Mouse (Mus musculus): ENCODE results near the gene Trpv5. TPM values are rescaled to one million over a fixed set of nuclear protein-coding genes. Genes with fewer than 3 reads are reported as not detected.

Gene Trpv5
- polyA plus RNA-seq, 1 experiment from 2014 or later = not detected

GRCm38 (mm10) chr6:41635211-41635610, 45.4 kb downstream of the Trpv5 start:
- Histone ChIP-seq H3K27ac (ENCODE audit: low read depth, low read length) (no peak overlapping the region), H3K9me3 (ENCODE audit: control insufficient read depth, low read length) (no peaks in the 10 kb centered on the region)

GRCm38 (mm10) chr6:41631549-41631948, 49.0 kb downstream of the Trpv5 start:
- Histone ChIP-seq H3K4me2 (ENCODE audit: low read depth, low read length) (no peak overlapping the region), H3K9me3 (ENCODE audit: control insufficient read depth, low read length) (no peaks in the 10 kb centered on the region), H3K36me3 (ENCODE audit: control insufficient read depth, insufficient read depth, low read length) (no peaks in the 10 kb centered on the region), H3K9ac (replicated peaks; ENCODE audit: low read depth, low read length) (no peak overlapping the region), H3K27ac (ENCODE audit: low read depth, low read length) (no peak overlapping the region), H3K4me3 (ENCODE audit: low read depth, low read length) (no peak overlapping the region), H3K4me1 (ENCODE audit: control insufficient read depth, insufficient read depth, low read length) (no peaks in the 10 kb centered on the region), H3K27me3 (ENCODE audit: control insufficient read depth, insufficient read depth, low read length) (no peaks in the 10 kb centered on the region)
- ATAC-seq (ENCODE audit: low read depth) = no peak
- 88% methylated on average over 4 of the region's 4 CpGs for WGBS

More at GRCm38 (mm10) chr6:41635211-41635610, 45.4 kb downstream of the Trpv5 start:
- Histone ChIP-seq H3K9ac (replicated peaks; ENCODE audit: low read depth, low read length) (no peak overlapping the region), H3K4me1 (ENCODE audit: control insufficient read depth, insufficient read depth, low read length) (no peaks in the 10 kb centered on the region), H3K4me2 (ENCODE audit: low read depth, low read length) (no peak overlapping the region), H3K27me3 (ENCODE audit: control insufficient read depth, insufficient read depth, low read length) (no peaks in the 10 kb centered on the region), H3K4me3 (ENCODE audit: low read depth, low read length) (no peak overlapping the region), H3K36me3 (ENCODE audit: control insufficient read depth, insufficient read depth, low read length) (no peaks in the 10 kb centered on the region)
- 42% methylated on average over 1 of the region's 1 CpGs for WGBS
- ATAC-seq (ENCODE audit: low read depth) = no peak

GRCm38 (mm10) chr6:41630791-41631190, 49.8 kb downstream of the Trpv5 start:
- Histone ChIP-seq H3K4me1 (ENCODE audit: control insufficient read depth, insufficient read depth, low read length) (no peaks in the 10 kb centered on the region), H3K36me3 (ENCODE audit: control insufficient read depth, insufficient read depth, low read length) (no peaks in the 10 kb centered on the region), H3K27me3 (ENCODE audit: control insufficient read depth, insufficient read depth, low read length) (no peaks in the 10 kb centered on the region), H3K4me3 (ENCODE audit: low read depth, low read length) (no peak overlapping the region), H3K4me2 (ENCODE audit: low read depth, low read length) (no peak overlapping the region), H3K9ac (replicated peaks; ENCODE audit: low read depth, low read length) (no peak overlapping the region), H3K9me3 (ENCODE audit: control insufficient read depth, low read length) (no peaks in the 10 kb centered on the region), H3K27ac (ENCODE audit: low read depth, low read length) (no peak overlapping the region)
- no peak for ATAC-seq (ENCODE audit: low read depth)
- WGBS = 83% methylated on average over 2 of the region's 2 CpGs

DNA sequence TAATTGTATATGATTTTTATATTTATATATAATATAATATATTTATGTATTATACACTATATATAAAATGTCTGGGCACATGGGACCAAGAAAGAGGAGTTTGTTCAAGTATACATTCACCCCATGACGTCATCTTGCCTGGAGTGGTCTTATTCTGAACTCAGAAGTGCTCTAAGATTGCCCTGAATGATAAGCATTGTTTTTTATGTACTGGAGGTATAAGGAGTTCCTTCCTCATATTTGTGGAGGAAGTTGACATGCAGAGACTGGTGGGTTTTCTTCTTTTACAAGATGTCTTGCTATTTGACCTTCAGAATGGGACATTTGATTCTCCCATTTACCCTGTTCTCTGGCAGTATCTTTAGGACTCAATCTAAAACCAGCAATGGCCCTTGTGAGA, 52.4 kb downstream of the Trpv5 start:
- no peak overlapping the region for H3K27ac ChIP-seq (ENCODE audit: low read depth, low read length)
- H3K36me3 ChIP-seq (ENCODE audit: control insufficient read depth, insufficient read depth, low read length) = no peaks in the 10 kb centered on the region
- H3K27me3 ChIP-seq (ENCODE audit: control insufficient read depth, insufficient read depth, low read length) = no peaks in the 10 kb centered on the region
- H3K9ac ChIP-seq (replicated peaks; ENCODE audit: low read depth, low read length) = no peak overlapping the region
- no peak for ATAC-seq (ENCODE audit: low read depth)
- no peak overlapping the region for H3K4me3 ChIP-seq (ENCODE audit: low read depth, low read length)
- WGBS = 70% methylated on average over 1 of the region's 1 CpGs
- H3K4me2 ChIP-seq (ENCODE audit: low read depth, low read length) = no peak overlapping the region
- H3K9me3 ChIP-seq (ENCODE audit: control insufficient read depth, low read length) = no peaks in the 10 kb centered on the region
- no peaks in the 10 kb centered on the region for H3K4me1 ChIP-seq (ENCODE audit: control insufficient read depth, insufficient read depth, low read length)

DNA sequence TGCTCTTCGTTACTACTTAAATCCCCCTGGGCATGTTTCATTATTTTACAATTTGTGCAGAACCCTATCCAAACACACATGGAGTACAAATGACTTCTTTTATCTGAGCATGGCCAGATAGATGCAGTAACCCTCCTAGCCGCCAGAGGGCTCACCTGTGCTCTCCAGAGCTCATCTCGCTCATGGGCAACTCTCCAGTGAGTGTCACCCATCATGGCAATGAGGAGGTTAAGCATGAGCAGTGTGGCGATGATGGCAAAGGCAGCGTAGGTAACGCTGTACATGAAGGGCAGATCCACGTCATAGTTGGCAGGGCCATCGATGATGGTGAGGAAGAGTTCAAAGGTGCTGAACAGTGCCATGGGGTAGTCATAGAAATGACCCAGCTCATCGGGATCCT, 57.9 kb downstream of the Trpv5 start:
- H3K36me3 ChIP-seq (ENCODE audit: control insufficient read depth, insufficient read depth, low read length) = peaks cover 10% of the 10 kb centered on the region
- 0 out of 2 replicates have a peak, but pooled peaks have one; percentile 10 for ATAC-seq (ENCODE audit: low read depth)
- 65% methylated on average over 9 of the region's 9 CpGs for WGBS
- no peaks in the 10 kb centered on the region for H3K4me1 ChIP-seq (ENCODE audit: control insufficient read depth, insufficient read depth, low read length)
- no peak overlapping the region for H3K4me3 ChIP-seq (ENCODE audit: low read depth, low read length)
- no peak overlapping the region for H3K4me2 ChIP-seq (ENCODE audit: low read depth, low read length)
- H3K9me3 ChIP-seq (ENCODE audit: control insufficient read depth, low read length) = no peaks in the 10 kb centered on the region
- H3K27ac ChIP-seq (ENCODE audit: low read depth, low read length) = no peak overlapping the region
- no peak overlapping the region for H3K9ac ChIP-seq (replicated peaks; ENCODE audit: low read depth, low read length)
- H3K27me3 ChIP-seq (ENCODE audit: control insufficient read depth, insufficient read depth, low read length) = no peaks in the 10 kb centered on the region

DNA sequence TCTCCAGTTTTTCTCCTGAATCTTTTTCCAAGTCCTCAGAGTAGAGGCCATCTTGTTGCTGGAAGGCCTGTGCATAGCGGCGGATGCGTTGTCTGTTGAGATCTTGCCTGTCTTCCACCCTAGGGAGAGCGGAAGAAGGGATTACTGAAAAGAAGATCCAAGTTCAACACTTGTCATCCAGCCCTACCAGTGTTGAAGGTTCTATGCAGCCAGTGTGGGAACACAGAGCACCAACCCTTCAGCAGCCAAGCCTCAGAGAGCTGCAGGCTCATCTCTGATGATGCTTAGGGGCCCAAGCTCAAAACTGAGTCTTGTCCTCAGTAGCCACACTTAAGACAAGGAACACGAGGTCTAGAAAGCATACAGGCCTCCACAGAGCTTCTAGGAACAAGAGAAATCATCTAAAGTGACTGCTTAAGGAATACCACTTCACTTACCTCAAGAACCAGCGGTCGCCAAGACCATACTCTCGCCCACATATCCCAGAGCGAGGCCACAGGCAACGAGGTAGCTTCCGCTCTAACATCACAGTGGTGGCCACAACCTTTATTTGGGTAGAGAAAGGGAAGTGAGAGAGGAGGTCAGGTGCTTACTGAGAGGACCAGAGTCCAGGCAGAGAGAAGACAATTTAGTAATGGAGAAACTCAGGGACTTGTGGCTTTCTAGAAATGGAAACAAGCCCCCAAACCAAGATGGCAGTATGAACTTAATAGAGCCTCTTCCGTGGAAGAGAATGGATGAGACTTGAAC, 59.2 kb downstream of the Trpv5 start:
- Histone ChIP-seq H3K27ac (ENCODE audit: low read depth, low read length) (no peak overlapping the region), H3K4me3 (ENCODE audit: low read depth, low read length) (no peak overlapping the region), H3K4me2 (ENCODE audit: low read depth, low read length) (no peak overlapping the region), H3K9ac (replicated peaks; ENCODE audit: low read depth, low read length) (no peak overlapping the region), H3K9me3 (ENCODE audit: control insufficient read depth, low read length) (no peaks in the 10 kb centered on the region), H3K4me1 (ENCODE audit: control insufficient read depth, insufficient read depth, low read length) (no peaks in the 10 kb centered on the region), H3K27me3 (ENCODE audit: control insufficient read depth, insufficient read depth, low read length) (no peaks in the 10 kb centered on the region), H3K36me3 (ENCODE audit: control insufficient read depth, insufficient read depth, low read length) (peaks cover 10% of the 10 kb centered on the region)
- no peak for ATAC-seq (ENCODE audit: low read depth)
- WGBS = 90% methylated on average over 12 of the region's 12 CpGs

GRCm38 (mm10) chr6:41620173-41620798, 60.3 kb downstream of the Trpv5 start:
- peaks cover 10% of the 10 kb centered on the region for H3K36me3 ChIP-seq (ENCODE audit: control insufficient read depth, insufficient read depth, low read length)
- H3K4me1 ChIP-seq (ENCODE audit: control insufficient read depth, insufficient read depth, low read length) = no peaks in the 10 kb centered on the region
- no peak overlapping the region for H3K4me3 ChIP-seq (ENCODE audit: low read depth, low read length)
- H3K4me2 ChIP-seq (ENCODE audit: low read depth, low read length) = no peak overlapping the region
- no peak for ATAC-seq (ENCODE audit: low read depth)
- no peak overlapping the region for H3K27ac ChIP-seq (ENCODE audit: low read depth, low read length)
- no peaks in the 10 kb centered on the region for H3K9me3 ChIP-seq (ENCODE audit: control insufficient read depth, low read length)
- H3K9ac ChIP-seq (replicated peaks; ENCODE audit: low read depth, low read length) = no peak overlapping the region
- no peaks in the 10 kb centered on the region for H3K27me3 ChIP-seq (ENCODE audit: control insufficient read depth, insufficient read depth, low read length)
- 93% methylated on average over 9 of the region's 9 CpGs for WGBS

GRCm38 (mm10) chr6:41607637-41608036, 72.9 kb downstream of the Trpv5 start:
- WGBS = 68% methylated on average over 5 of the region's 5 CpGs
- Histone ChIP-seq H3K9me3 (ENCODE audit: control insufficient read depth, low read length) (no peaks in the 10 kb centered on the region), H3K4me1 (ENCODE audit: control insufficient read depth, insufficient read depth, low read length) (0 out of 2 replicates have a peak, but pooled peaks cover 13% of the 10 kb centered on the region), H3K9ac (replicated peaks; ENCODE audit: low read depth, low read length) (no peak overlapping the region), H3K4me2 (ENCODE audit: low read depth, low read length) (peak overlapping the region; percentile 98; the same call in 1 of the 2 replicates), H3K4me3 (ENCODE audit: low read depth, low read length) (no peak overlapping the region), H3K27ac (ENCODE audit: low read depth, low read length) (no peak overlapping the region), H3K27me3 (ENCODE audit: control insufficient read depth, insufficient read depth, low read length) (no peaks in the 10 kb centered on the region), H3K36me3 (ENCODE audit: control insufficient read depth, insufficient read depth, low read length) (no peaks in the 10 kb centered on the region)
- ATAC-seq (ENCODE audit: low read depth) = no peak

DNA sequence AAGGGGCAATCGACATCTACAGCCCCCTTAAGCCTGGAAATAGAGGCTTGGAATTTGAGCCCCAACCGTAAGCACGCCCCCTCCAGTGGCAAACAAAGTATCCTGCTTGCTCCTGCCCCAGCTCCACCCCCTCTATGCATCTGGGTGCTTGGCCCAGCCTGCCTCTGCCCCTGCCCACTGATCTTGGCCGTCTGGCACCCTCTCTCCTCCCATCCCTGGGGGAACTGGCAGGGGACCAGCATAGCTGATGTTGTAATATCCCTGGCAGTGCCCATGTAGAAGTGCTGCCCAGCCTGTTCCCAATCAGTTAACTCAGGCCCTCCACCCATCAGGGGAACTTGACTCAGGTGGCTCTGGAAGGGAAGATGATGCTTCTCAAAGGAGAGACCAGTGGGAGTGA, 74.4 kb downstream of the Trpv5 start:
- peak; percentile 7; the same call in 1 of the 2 replicates for ATAC-seq (ENCODE audit: low read depth)
- Histone ChIP-seq H3K4me2 (ENCODE audit: low read depth, low read length) (peak overlapping the region; percentile 98), H3K4me3 (ENCODE audit: low read depth, low read length) (peak overlapping the region; percentile 73), H3K27ac (ENCODE audit: low read depth, low read length) (0 out of 2 replicates have a peak overlapping the region, but pooled peaks have one; percentile 88), H3K9ac (replicated peaks; ENCODE audit: low read depth, low read length) (peak overlapping the region; percentile 93), H3K4me1 (ENCODE audit: control insufficient read depth, insufficient read depth, low read length) (0 out of 2 replicates have a peak, but pooled peaks cover 13% of the 10 kb centered on the region), H3K36me3 (ENCODE audit: control insufficient read depth, insufficient read depth, low read length) (no peaks in the 10 kb centered on the region), H3K9me3 (ENCODE audit: control insufficient read depth, low read length) (no peaks in the 10 kb centered on the region), H3K27me3 (ENCODE audit: control insufficient read depth, insufficient read depth, low read length) (no peaks in the 10 kb centered on the region)
- 5% methylated on average over 4 of the region's 4 CpGs for WGBS
